Mouse (Mus musculus): ENCODE data around the gene Soat2. TPM values are rescaled to one million over a fixed set of nuclear protein-coding genes. Genes with fewer than 3 reads are reported as not detected.
"Not testable (repeated sequence)": the region's sequence is repeated elsewhere in the genome, so short reads cannot be mapped to it uniquely, and the experiment has no call there.

Soat2 gene
- polyA plus RNA-seq, 1 experiment from 2014 or later = 2.3 TPM

DNA sequence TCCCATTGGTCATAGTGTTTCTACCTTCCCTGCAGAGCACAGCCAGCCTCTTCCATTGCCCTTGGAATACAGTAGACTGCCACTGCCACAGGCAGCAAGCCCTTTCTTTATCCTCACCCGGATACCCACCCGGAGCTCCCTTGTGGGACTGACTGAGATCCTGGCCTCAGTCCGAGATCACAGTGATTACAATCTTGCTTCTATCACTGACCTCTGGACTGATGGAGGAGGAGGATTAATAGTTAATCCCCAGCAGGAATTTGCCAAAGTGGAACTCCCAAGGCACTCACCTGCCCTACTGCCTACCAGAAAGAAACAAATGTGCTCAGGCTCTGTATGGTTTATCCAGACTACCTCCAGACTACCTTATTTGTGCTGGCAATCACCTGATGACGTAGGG lies 765 bp upstream of the Soat2 start:
- Histone ChIP-seq H3K36me3 (ENCODE audit: control insufficient read depth, insufficient read depth, low read length) (no peaks in the 10 kb centered on the region), H3K4me1 (ENCODE audit: control insufficient read depth, insufficient read depth, low read length) (peaks cover 21% of the 10 kb centered on the region), H3K9me3 (replicated peaks; ENCODE audit: control insufficient read depth, low read length) (no peaks in the 10 kb centered on the region), H3K4me2 (no peak overlapping the region), H3K4me3 (ENCODE audit: low read depth, low read length) (no peak overlapping the region), H3K27me3 (ENCODE audit: control insufficient read depth, insufficient read depth, low read length) (peaks cover 10% of the 10 kb centered on the region), H3K27ac (ENCODE audit: low read depth, low read length) (no peak overlapping the region), H3K9ac (ENCODE audit: low read depth, low read length) (no peak overlapping the region)
- WGBS (ENCODE audit: insufficient replicate concordance) = 65% methylated on average over 4 of the region's 4 CpGs
- no peak for ATAC-seq (replicated peaks; ENCODE audit: insufficient number of reproducible peaks, low FRiP score, low TSS enrichment)

GRCm38 (mm10) chr15:102152646-102153045 lies 2.3 kb downstream of the Soat2 start:
- Histone ChIP-seq H3K36me3 (ENCODE audit: control insufficient read depth, insufficient read depth, low read length) (no peaks in the 10 kb centered on the region), H3K4me1 (ENCODE audit: control insufficient read depth, insufficient read depth, low read length) (peaks cover 14% of the 10 kb centered on the region), H3K9me3 (replicated peaks; ENCODE audit: control insufficient read depth, low read length) (no peaks in the 10 kb centered on the region), H3K27ac (ENCODE audit: low read depth, low read length) (no peak overlapping the region), H3K4me3 (ENCODE audit: low read depth, low read length) (no peak overlapping the region), H3K4me2 (no peak overlapping the region), H3K27me3 (ENCODE audit: control insufficient read depth, insufficient read depth, low read length) (no peaks in the 10 kb centered on the region), H3K9ac (ENCODE audit: low read depth, low read length) (no peak overlapping the region)
- ATAC-seq (replicated peaks; ENCODE audit: insufficient number of reproducible peaks, low FRiP score, low TSS enrichment) = no peak
- WGBS (ENCODE audit: insufficient replicate concordance) = 51% methylated on average over 4 of the region's 4 CpGs

GRCm38 (mm10) chr15:102155006-102155405 lies 4.7 kb downstream of the Soat2 start:
- not testable (repeated sequence) for H3K4me1 ChIP-seq (ENCODE audit: control insufficient read depth, insufficient read depth, low read length); H3K27ac ChIP-seq (ENCODE audit: low read depth, low read length); H3K27me3 ChIP-seq (ENCODE audit: control insufficient read depth, insufficient read depth, low read length); H3K9ac ChIP-seq (ENCODE audit: low read depth, low read length); H3K4me2 ChIP-seq; H3K4me3 ChIP-seq (ENCODE audit: low read depth, low read length); H3K36me3 ChIP-seq (ENCODE audit: control insufficient read depth, insufficient read depth, low read length); ATAC-seq (replicated peaks; ENCODE audit: insufficient number of reproducible peaks, low FRiP score, low TSS enrichment); H3K9me3 ChIP-seq (replicated peaks; ENCODE audit: control insufficient read depth, low read length)
- WGBS (ENCODE audit: insufficient replicate concordance) = 90% methylated on average over 6 of the region's 6 CpGs

- H3K4me3 ChIP-seq (ENCODE audit: low read depth, low read length) = no peak overlapping the region
- no peak overlapping the region for H3K4me2 ChIP-seq
- no peak overlapping the region for H3K9ac ChIP-seq (ENCODE audit: low read depth, low read length)
- H3K27me3 ChIP-seq (ENCODE audit: control insufficient read depth, insufficient read depth, low read length) = no peaks in the 10 kb centered on the region
- ATAC-seq (replicated peaks; ENCODE audit: insufficient number of reproducible peaks, low FRiP score, low TSS enrichment) = no peak
- H3K36me3 ChIP-seq (ENCODE audit: control insufficient read depth, insufficient read depth, low read length) = no peaks in the 10 kb centered on the region
- H3K9me3 ChIP-seq (replicated peaks; ENCODE audit: control insufficient read depth, low read length) = no peaks in the 10 kb centered on the region
- WGBS (ENCODE audit: insufficient replicate concordance) = 40% methylated on average over 20 of the region's 20 CpGs
- no peak overlapping the region for H3K27ac ChIP-seq (ENCODE audit: low read depth, low read length)
- H3K4me1 ChIP-seq (ENCODE audit: control insufficient read depth, insufficient read depth, low read length) = no peaks in the 10 kb centered on the region
Observed at GRCm38 (mm10) chr15:102156836-102157235, 6.5 kb downstream of the Soat2 start.

DNA sequence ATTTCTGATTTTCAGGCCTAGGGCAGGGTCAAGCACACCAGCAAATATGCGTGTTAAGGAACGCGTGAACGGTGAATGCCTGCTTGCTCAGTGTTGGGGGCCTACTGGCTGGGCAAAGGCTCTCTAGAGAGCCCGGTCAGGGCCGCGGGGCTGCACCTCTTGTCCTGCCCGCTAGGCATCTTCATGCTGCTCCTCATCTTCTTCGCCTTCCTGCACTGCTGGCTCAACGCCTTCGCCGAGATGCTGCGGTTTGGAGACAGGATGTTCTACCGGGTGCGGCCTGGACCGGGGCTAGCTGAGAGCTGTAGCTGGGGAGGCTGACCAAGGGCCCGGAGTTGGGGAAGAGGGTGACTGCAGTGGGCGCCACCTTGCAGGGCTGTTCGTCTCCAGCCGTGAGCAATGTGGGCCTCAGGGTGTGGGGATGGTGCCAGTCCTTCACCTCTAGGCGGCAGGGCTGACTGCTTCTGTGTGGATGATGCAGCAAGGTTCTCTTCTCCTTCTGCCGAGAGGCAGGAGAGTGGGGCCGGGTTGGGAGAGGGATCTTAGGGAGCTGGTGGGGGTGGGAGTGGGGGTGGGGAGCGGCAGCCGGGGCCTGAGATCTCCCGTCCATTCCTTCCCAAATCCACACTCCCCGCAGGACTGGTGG lies 10.2 kb downstream of the Soat2 start:
- H3K9ac ChIP-seq (ENCODE audit: low read depth, low read length) = no peak overlapping the region
- H3K9me3 ChIP-seq (replicated peaks; ENCODE audit: control insufficient read depth, low read length) = no peaks in the 10 kb centered on the region
- no peak overlapping the region for H3K4me2 ChIP-seq
- no peak overlapping the region for H3K4me3 ChIP-seq (ENCODE audit: low read depth, low read length)
- WGBS (ENCODE audit: insufficient replicate concordance) = 44% methylated on average over 27 of the region's 27 CpGs
- no peak for ATAC-seq (replicated peaks; ENCODE audit: insufficient number of reproducible peaks, low FRiP score, low TSS enrichment)
- no peaks in the 10 kb centered on the region for H3K4me1 ChIP-seq (ENCODE audit: control insufficient read depth, insufficient read depth, low read length)
- H3K27ac ChIP-seq (ENCODE audit: low read depth, low read length) = no peak overlapping the region
- no peaks in the 10 kb centered on the region for H3K36me3 ChIP-seq (ENCODE audit: control insufficient read depth, insufficient read depth, low read length)
- H3K27me3 ChIP-seq (ENCODE audit: control insufficient read depth, insufficient read depth, low read length) = no peaks in the 10 kb centered on the region

- Histone ChIP-seq H3K9ac (ENCODE audit: low read depth, low read length) (no peak overlapping the region), H3K4me1 (ENCODE audit: control insufficient read depth, insufficient read depth, low read length) (peaks cover 7% of the 10 kb centered on the region; the same call in 1 of the 2 replicates), H3K4me3 (ENCODE audit: low read depth, low read length) (no peak overlapping the region), H3K27ac (ENCODE audit: low read depth, low read length) (no peak overlapping the region), H3K27me3 (ENCODE audit: control insufficient read depth, insufficient read depth, low read length) (no peaks in the 10 kb centered on the region), H3K9me3 (replicated peaks; ENCODE audit: control insufficient read depth, low read length) (no peaks in the 10 kb centered on the region), H3K4me2 (no peak overlapping the region), H3K36me3 (ENCODE audit: control insufficient read depth, insufficient read depth, low read length) (no peaks in the 10 kb centered on the region)
- WGBS (ENCODE audit: insufficient replicate concordance) = 49% methylated on average over 3 of the region's 3 CpGs
- no peak for ATAC-seq (replicated peaks; ENCODE audit: insufficient number of reproducible peaks, low FRiP score, low TSS enrichment)
Observed at GRCm38 (mm10) chr15:102163900-102164693, 13.8 kb downstream of the Soat2 start.

DNA sequence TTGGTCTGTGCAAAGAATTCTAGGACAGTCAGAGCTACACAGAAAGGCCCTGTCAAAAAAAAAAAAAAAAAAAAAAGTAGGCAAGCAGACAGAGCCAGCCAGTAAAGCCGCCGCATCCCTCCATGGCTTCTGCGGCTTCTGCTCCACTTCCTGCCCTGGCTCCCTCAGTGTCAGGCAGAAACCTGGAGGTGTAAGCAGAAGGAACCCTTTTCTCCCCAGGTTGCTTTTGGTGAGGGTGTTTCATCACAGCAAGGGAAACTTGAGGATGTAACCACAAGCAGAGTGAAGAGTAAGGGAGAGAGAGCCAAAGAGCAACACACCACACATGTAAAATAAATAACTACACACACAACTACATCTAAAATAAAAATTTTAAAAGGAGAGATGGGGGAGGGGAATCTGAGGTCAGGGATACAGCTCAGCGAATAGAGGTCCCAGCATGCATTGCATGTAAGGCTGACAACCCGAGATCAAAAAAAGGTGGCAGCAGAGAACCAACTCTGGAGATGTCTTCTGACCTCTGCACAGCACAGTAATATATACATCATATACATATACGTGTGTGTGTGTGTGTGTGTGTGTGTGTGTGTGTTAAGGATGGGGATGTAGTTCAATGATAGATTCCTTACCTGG lies 15.3 kb downstream of the Soat2 start:
- H3K36me3 ChIP-seq (ENCODE audit: control insufficient read depth, insufficient read depth, low read length) = no peaks in the 10 kb centered on the region
- no peak overlapping the region for H3K9ac ChIP-seq (ENCODE audit: low read depth, low read length)
- no peak overlapping the region for H3K4me2 ChIP-seq
- H3K9me3 ChIP-seq (replicated peaks; ENCODE audit: control insufficient read depth, low read length) = no peaks in the 10 kb centered on the region
- H3K4me1 ChIP-seq (ENCODE audit: control insufficient read depth, insufficient read depth, low read length) = peaks cover 7% of the 10 kb centered on the region; the same call in 1 of the 2 replicates
- H3K4me3 ChIP-seq (ENCODE audit: low read depth, low read length) = no peak overlapping the region
- ATAC-seq (replicated peaks; ENCODE audit: insufficient number of reproducible peaks, low FRiP score, low TSS enrichment) = no peak
- H3K27ac ChIP-seq (ENCODE audit: low read depth, low read length) = no peak overlapping the region
- WGBS (ENCODE audit: insufficient replicate concordance) = 54% methylated on average over 6 of the region's 6 CpGs
- no peaks in the 10 kb centered on the region for H3K27me3 ChIP-seq (ENCODE audit: control insufficient read depth, insufficient read depth, low read length)

DNA sequence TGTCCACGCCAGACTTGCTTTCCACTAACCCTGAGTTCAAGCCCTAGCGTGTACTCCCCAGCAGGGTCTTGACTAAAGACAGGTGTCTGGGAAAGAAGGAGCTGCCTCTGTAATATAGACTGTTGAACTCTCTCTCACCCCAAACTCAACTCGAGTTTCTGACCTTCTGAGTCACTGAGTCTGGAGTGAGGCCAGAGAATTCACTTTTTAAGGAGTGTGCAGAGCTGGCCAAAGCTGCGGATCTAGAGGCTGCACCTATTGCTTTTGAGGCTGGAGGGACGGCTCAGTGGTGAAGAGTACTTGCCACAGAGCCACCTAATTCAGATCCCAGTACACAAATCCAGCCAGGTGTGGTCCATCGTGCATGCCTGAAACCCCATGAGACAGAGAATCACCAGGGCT lies 17.3 kb downstream of the Soat2 start:
- Histone ChIP-seq H3K27me3 (ENCODE audit: control insufficient read depth, insufficient read depth, low read length) (no peaks in the 10 kb centered on the region), H3K4me3 (ENCODE audit: low read depth, low read length) (no peak overlapping the region), H3K4me2 (no peak overlapping the region), H3K9ac (ENCODE audit: low read depth, low read length) (no peak overlapping the region), H3K27ac (ENCODE audit: low read depth, low read length) (no peak overlapping the region), H3K9me3 (replicated peaks; ENCODE audit: control insufficient read depth, low read length) (no peaks in the 10 kb centered on the region), H3K4me1 (ENCODE audit: control insufficient read depth, insufficient read depth, low read length) (peaks cover 7% of the 10 kb centered on the region; the same call in 1 of the 2 replicates), H3K36me3 (ENCODE audit: control insufficient read depth, insufficient read depth, low read length) (no peaks in the 10 kb centered on the region)
- WGBS (ENCODE audit: insufficient replicate concordance) = 46% methylated on average over 6 of the region's 6 CpGs
- ATAC-seq (replicated peaks; ENCODE audit: insufficient number of reproducible peaks, low FRiP score, low TSS enrichment) = no peak
